Mouse (Mus musculus) neutrophil, adult 65 days (primary cell): ENCODE results near the gene Secisbp2l. TPM values are rescaled to one million over a fixed set of nuclear protein-coding genes. Genes with fewer than 3 reads are reported as not detected.

Experiments
- total RNA-seq: library from RNA; stranded (reverse); gene quantifications from 2 replicates; pipeline ENCODE4 v1.2.4, GENCODE M21; 2023

The Secisbp2l gene
- total RNA-seq, result 22.7 and 28.5 TPM in 2 replicates

DNA sequence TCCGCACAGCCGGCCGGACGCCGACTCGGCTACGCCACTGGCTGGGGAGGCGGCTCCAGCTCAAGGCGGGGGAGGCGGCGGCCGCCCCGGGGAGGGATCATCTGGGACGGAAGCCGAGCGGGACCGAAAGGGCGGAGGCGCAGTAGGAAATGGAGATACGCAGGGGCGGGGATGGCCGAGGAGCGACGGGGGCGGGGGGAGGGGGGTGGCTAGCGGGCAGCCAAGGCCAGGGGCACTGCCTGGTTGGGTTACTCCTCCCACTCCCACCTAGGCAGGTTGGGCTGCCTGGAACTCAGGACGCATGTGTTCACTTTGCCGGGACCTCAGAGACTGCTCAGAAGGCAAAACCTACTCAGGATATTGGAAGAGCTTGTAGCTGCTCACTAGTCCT, at the start of gene Secisbp2l:
TSS of gene Secisbp2l (minus strand) at position 152 of the 391 bp plus-strand sequence.

DNA sequence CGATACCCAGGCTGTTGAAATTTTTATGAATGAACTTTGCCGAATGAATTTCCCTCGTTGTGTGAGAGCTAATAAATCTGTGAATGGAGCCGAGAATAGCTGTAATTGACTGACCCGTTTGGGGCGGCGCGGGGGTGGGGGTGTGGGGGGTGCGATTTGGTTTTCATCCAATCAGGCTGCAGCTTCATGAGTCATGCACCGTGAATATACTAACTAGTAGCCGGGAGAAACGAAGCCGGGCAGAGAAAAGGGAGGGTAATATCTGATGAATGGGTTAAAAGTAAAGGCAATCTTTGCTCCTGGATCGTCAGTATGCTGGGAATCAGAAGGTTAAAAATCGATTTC, 58.6 kb downstream of the Secisbp2l start, which contains the start of gene Shc4:
TSS of gene Shc4 (minus strand) at position 63 of the 345 bp plus-strand sequence.

Other genes with a start within 250 kb of the Secisbp2l start
- gene Cep152, start 157.8 kb downstream of the Secisbp2l start, total RNA-seq, result 12.9 and 20.0 TPM in 2 replicates
- gene Eid1, start 109.8 kb downstream of the Secisbp2l start, total RNA-seq, result 25.2 and 28.8 TPM in 2 replicates
- gene Shc4, start 58.7 kb downstream of the Secisbp2l start, total RNA-seq, result 0.20 TPM in 1 of 2 replicates, not detected in the other
- 12.2 and 12.4 TPM in 2 replicates for gene Galk2, start 76.2 kb upstream of the Secisbp2l start, total RNA-seq
- 49.6 and 51.6 TPM in 2 replicates for gene Cops2, start 76.3 kb upstream of the Secisbp2l start, total RNA-seq